Mouse (Mus musculus): Measurements from ENCODE around the gene Atmin. TPM values are rescaled to one million over a fixed set of nuclear protein-coding genes. Genes with fewer than 3 reads are reported as not detected.

Gene Atmin
- polyA plus RNA-seq, 1 experiment from 2014 or later: 13.4 TPM

DNA sequence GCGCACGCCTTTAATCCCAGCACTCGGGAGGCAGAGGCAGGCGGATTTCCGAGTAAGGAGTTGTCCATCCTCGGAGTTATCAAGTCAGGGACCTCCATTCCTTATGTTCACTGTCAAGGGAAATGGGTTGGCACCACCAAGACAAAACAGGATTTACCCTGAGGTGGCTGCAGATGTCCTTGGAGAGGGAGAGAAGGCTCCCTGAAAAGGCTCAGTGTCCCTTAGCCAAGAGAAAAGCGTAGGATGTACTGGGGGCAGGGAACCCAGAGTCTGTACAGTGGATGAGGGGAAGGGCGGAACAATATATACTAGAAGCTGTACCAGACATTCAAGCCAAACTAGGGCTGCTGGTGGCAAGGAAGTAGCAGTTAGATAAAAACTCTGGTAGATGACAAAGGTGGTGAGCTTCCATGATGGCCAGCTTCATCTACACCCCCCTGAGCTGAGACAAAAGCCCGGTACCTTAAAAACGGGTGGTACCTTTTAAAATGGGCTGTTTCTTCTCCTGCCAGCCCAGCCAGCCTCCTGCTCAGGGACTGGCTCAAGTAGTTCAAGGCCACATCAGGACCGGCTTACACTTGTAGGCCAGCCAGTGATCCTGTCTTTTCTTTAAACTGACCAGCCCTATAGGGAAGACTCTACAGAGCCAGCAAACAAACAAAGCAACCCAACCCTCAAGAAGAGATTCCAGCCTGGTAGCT lies 51.0 kb downstream of the Atmin start:
- H3K9ac ChIP-seq (ENCODE audit: low read length): peak overlapping the region; percentile 66
- no peak overlapping the region for H3K27ac ChIP-seq (ENCODE audit: low read length)
- peak overlapping the region; percentile 69 for H3K4me2 ChIP-seq (ENCODE audit: low read depth, low read length)
- 57% methylated on average over 11 of the region's 11 CpGs for WGBS
- peaks cover 10% of the 10 kb centered on the region for H3K4me1 ChIP-seq (replicated peaks; ENCODE audit: control insufficient read depth, insufficient read depth, low read length)
- H3K9me3 ChIP-seq (ENCODE audit: control insufficient read depth, low read length): no peaks in the 10 kb centered on the region
- peak overlapping the region; percentile 69 for H3K4me3 ChIP-seq (ENCODE audit: low read length)
- no peak for ATAC-seq (ENCODE audit: low read depth)
- no peaks in the 10 kb centered on the region for H3K27me3 ChIP-seq (ENCODE audit: control insufficient read depth, insufficient read depth, low read depth, low read length)
- no peaks in the 10 kb centered on the region for H3K36me3 ChIP-seq (ENCODE audit: control insufficient read depth, insufficient read depth, low read length)

Other genes starting within 250 kb of the Atmin start
- 6.4 and 7.3 TPM in 2 replicates for gene Cdyl2, start 210.4 kb upstream of the Atmin start, polyA plus RNA-seq (2015; fragmentation: Nextera tagmentation; extraction: Ambion mirVana)
- gene Cmc2, start 21.9 kb upstream of the Atmin start, polyA plus RNA-seq (2015; fragmentation: Nextera tagmentation; extraction: Ambion mirVana): 92.3 and 92.9 TPM in 2 replicates
- gene Cenpn, start 21.7 kb upstream of the Atmin start, polyA plus RNA-seq (2015; fragmentation: Nextera tagmentation; extraction: Ambion mirVana): 44.7 and 44.8 TPM in 2 replicates
- gene 1700030J22Rik, start 35.6 kb downstream of the Atmin start, polyA plus RNA-seq (2015; fragmentation: Nextera tagmentation; extraction: Ambion mirVana): 3.4 TPM in 2 replicates
- gene Gcsh, start 50.1 kb downstream of the Atmin start, polyA plus RNA-seq (2015; fragmentation: Nextera tagmentation; extraction: Ambion mirVana): 92.2 and 95.9 TPM in 2 replicates
- not detected in 2 replicates for gene Pkd1l2, start 139.1 kb downstream of the Atmin start, polyA plus RNA-seq (2015; fragmentation: Nextera tagmentation; extraction: Ambion mirVana)
- gene Bco1, start 152.5 kb downstream of the Atmin start, polyA plus RNA-seq (2015; fragmentation: Nextera tagmentation; extraction: Ambion mirVana): 0.40 and 0.44 TPM in 2 replicates
- gene Gan, start 214.7 kb downstream of the Atmin start, polyA plus RNA-seq (2015; fragmentation: Nextera tagmentation; extraction: Ambion mirVana): 1.8 TPM in 2 replicates